Mouse (Mus musculus) gastrocnemius, adult 2 months (tissue): Measurements from ENCODE around the gene Ifitm3. TPM values are rescaled to one million over a fixed set of nuclear protein-coding genes. Genes with fewer than 3 reads are reported as not detected.

Experiments used
- DNase-seq: peaks from one replicate; pipeline ENCODE4 v3.0.0; 2022
- H3K27ac ChIP-seq: fragments of 200-600 bp; 2 replicates; pipeline ENCODE4 v1.8.1; 2022; ENCODE audit warnings: mild to moderate bottlenecking
- H3K4me3 ChIP-seq: fragments of 200-600 bp; 2 replicates; pipeline ENCODE4 v1.8.1; 2022; ENCODE audit warnings: mild to moderate bottlenecking, moderate library complexity
- CTCF ChIP-seq: fragments of 200-600 bp; IDR thresholded peaks from 2 replicates; pipeline ENCODE4 v1.8.1; 2022; ENCODE audit warnings: antibody characterized with exemption, mild to moderate bottlenecking, moderate library complexity
- intact Hi-C: fragments of 180-260 bp; cut with DNase I; formaldehyde crosslinking; loops from one replicate; pipeline ENCODE4 v1.15.1; 2025
- total RNA-seq, 2 experiments: library from RNA; stranded (reverse); gene quantifications; 2 replicates each; pipeline ENCODE4 v1.2.3; 2021

Gene Ifitm3
- total RNA-seq, 2 experiments from 2014 or later: 30.8 to 49.0 TPM

DNA sequence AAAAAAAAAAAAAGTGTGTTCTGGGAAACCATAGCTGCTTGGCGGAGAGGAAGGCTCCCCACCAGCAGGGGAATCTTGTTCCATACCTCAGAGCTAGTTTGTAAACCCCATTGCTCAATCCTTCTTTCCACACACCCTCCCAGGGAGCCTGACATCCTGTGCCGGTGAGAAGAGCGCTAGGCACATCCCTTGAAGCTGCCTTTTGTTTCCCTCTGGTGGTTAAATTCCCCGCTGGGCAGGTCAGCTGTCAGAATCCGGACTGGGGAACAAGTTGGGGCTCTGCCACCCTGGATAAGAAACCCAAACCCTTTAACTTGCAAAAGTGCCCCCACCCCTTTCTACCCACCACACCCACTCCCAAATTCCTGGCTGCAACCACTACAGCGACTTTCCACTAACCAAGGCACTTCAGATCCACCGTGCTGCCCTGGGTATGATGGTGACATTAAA is 2.2 kb downstream of the Ifitm3 start:
- peak; percentile 54 for DNase-seq

GRCm38 (mm10) chr7:141006914-141007313 is 3.7 kb downstream of the Ifitm3 start:
- peak; percentile 31 for DNase-seq
- TF ChIP-seq CTCF: no peak
- intact Hi-C loops: loop anchor here (5.0 kb wide), 1 partner anchor 100 kb away; no protein-coding TSS in a partner anchor
- Histone ChIP-seq H3K4me3 (no peak overlapping the region), H3K27ac (no peak overlapping the region)

More for the DNA sequence above, 2.2 kb downstream of the Ifitm3 start:
- H3K27ac ChIP-seq: peak overlapping the region; percentile 93
- peak; percentile 42 for TF ChIP-seq CTCF
- H3K4me3 ChIP-seq: peak overlapping the region; percentile 77
- intact Hi-C loops: loop anchor here (2.0 to 5.0 kb wide), 2 partner anchors 50 to 101 kb away; no protein-coding TSS in a partner anchor

GRCm38 (mm10) chr7:141006446-141006845 is 4.1 kb downstream of the Ifitm3 start:
- no peak for DNase-seq
- intact Hi-C loops: loop anchor here (5.0 kb wide), 1 partner anchor 99 kb away; no protein-coding TSS in a partner anchor
- H3K4me3 ChIP-seq: no peak overlapping the region
- TF ChIP-seq CTCF: no peak
- H3K27ac ChIP-seq: no peak overlapping the region

DNA sequence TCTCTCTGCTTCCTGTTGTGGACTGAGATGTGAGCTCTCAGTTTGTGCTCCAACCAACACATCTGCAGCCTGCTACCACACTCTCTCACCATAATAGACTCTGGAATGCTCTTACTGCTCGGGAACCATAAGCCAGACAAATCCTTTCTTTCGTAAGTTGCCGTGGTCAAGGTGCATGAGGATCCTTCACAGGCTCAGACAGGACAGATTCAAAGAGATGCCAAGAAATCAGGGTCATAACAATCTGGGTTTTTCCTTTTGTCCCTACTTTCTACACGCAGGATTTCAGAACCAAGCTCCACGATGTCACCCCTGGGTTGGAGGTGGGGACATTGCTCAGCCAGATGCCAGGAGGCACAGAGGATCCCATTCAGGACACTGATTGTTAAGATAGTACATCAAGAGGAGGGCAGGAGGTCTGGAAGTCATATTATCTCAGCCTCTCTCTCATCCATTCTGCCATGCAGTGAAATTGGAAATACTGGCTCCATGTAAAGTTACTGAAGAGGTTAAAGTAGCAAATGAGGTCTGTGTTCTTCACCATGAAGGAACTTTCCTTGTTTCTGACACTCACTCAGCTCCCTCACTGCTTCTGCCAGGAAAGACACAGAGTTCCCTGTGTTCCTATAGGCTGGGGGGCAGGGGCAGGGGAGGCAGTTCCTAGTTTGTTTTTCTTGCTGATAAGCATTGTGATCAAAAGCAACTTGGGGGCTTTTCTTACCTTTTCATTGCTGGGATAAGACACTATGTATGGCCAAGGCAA is 7.1 kb downstream of the Ifitm3 start:
- H3K4me3 ChIP-seq: no peak overlapping the region
- no peak overlapping the region for H3K27ac ChIP-seq
- no peak for DNase-seq
- no peak for TF ChIP-seq CTCF
- intact Hi-C loops: no loop called here

DNA sequence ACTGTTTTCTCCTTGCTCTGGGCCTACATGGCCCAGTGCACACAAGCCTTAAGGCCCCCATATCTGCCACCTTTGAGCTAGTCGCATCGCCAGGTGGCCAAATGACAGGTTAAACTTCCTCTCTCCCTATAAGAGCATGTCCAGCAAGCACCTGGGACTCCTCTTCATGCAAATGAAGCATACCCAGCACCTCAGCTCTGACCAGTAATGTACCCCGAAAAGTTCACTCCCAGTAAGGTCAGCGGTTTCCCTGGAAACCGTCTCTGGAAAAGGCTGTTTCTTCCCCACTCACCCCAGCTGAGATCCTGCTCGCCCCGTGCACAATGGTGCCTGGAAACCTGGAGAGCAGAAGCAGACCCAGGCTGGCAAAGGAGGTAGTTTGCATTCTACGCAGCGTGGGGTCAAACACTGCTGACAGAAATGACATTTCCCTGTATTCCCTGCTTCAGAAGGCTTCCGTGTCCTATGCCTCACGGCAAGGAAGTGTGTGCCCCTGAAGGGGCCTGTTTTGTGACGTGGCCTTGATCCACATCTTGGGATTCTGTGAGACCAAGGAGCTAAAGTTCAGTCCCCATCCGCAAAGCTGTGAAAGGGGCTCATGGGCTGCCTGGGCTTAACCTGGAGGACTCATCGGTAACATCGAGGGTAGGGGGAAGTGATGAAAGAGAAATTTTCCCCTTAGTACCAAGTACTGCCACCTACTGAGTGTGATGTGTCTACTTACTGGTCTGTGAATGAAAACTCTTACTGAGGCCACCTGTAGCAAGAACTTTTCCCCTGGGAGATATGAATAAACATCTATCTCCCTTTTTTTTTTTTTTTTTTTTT is 9.5 kb downstream of the Ifitm3 start:
- no peak for TF ChIP-seq CTCF
- DNase-seq: no peak
- H3K4me3 ChIP-seq: no peak overlapping the region
- intact Hi-C loops: no loop called here
- H3K27ac ChIP-seq: no peak overlapping the region

GRCm38 (mm10) chr7:140998853-140999700 is 11.5 kb downstream of the Ifitm3 start:
- intact Hi-C loops: no loop called here
- no peak for TF ChIP-seq CTCF
- Histone ChIP-seq H3K27ac (no peak overlapping the region), H3K4me3 (no peak overlapping the region)
- DNase-seq: no peak

DNA sequence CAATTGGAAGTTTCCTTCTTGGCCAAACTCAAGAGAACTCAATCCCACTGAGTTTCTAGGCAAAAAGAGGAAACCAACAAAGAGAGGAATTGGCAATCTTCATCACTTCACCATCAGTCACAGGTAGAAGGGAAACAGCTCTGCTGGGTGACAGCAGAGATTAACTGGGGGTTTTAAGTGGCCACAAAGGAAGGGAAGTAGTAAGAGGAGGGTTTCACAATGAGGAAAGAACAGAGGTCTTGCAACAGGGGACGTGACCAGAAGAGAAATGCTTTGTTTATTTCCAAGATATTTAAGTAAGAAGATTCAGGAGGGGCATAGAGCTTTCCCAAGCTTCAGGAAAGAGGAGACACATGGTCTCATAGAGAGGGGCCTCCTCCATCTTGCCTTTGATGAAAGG is 12.8 kb downstream of the Ifitm3 start:
- intact Hi-C loops: no loop called here
- TF ChIP-seq CTCF: no peak
- H3K27ac ChIP-seq: no peak overlapping the region
- H3K4me3 ChIP-seq: no peak overlapping the region
- no peak for DNase-seq

GRCm38 (mm10) chr7:140991117-140991689 is 19.4 kb downstream of the Ifitm3 start:
- intact Hi-C loops: no loop called here

GRCm38 (mm10) chr7:140990622-140991021 is 19.9 kb downstream of the Ifitm3 start:
- Histone ChIP-seq H3K4me3 (no peak overlapping the region), H3K27ac (no peak overlapping the region)
- TF ChIP-seq CTCF: no peak
- DNase-seq: no peak
- intact Hi-C loops: no loop called here

More at GRCm38 (mm10) chr7:140991117-140991689, 19.4 kb downstream of the Ifitm3 start:
- DNase-seq: no peak
- Histone ChIP-seq H3K27ac (no peak overlapping the region), H3K4me3 (no peak overlapping the region)
- no peak for TF ChIP-seq CTCF

DNA sequence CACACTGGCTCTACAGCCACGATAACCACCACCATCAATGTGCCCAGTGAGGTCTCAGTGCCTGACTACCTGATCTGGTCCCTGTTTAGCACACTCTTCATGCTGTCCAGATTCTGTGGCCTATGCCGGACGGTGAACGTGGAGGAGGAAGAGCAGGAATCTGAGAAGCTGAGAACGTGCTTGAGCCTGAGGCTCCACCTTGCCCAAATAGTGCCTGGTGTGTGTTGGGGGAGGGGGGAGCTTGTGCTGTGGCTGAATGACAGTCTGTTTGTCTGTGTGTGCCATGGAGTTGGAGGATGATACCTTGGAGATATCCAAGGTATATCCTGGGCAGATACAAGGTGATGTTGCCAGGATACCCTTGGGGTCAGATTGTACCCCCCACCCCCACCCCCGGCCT is 20.4 kb downstream of the Ifitm3 start:
- intact Hi-C loops: no loop called here
- no peak overlapping the region for H3K27ac ChIP-seq
- TF ChIP-seq CTCF: no peak
- DNase-seq: no peak
- H3K4me3 ChIP-seq: no peak overlapping the region

DNA sequence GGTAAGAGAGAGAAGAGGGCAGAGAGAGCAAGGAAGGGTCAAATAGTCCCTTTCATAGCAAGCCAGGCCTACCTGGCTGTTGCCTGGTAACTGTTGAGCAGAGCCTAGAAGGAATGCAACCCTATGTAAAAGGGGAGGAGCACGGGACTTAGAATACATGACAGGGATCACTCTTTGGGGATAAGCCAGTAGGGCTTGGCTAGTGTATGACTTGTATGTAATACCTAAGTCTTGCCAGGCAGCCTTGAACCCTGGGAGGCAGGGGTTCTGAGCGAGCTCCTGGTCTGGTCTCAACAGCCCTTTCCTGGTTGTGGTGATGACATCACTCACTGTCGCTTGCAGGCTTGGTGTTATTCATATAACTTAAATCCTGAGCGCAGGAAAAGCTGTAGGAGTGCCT is 21.5 kb downstream of the Ifitm3 start:
- Histone ChIP-seq H3K4me3 (no peak overlapping the region), H3K27ac (no peak overlapping the region)
- intact Hi-C loops: no loop called here
- no peak for TF ChIP-seq CTCF
- no peak for DNase-seq
